Mouse (Mus musculus): ENCODE data around the gene Gstp2.

DNA sequence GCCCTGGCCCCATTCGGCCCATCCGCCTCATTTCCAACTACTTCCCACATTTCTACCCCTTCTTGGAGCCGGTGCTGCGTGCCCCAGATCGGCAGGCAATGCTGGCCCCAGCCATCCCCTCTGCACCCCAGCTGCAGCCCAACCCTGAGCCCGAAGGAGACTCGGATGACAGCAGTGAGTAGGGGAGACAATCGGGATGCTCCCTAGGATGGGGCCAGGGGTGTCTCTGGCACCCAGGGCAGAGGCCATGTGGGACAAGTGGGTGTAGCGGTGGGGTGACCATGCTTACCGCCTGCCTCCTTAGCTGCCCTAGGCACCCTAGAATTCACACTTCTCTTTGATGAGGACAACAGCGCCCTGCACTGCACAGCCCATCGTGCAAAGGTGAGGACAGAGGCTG, 42.2 kb downstream of the Gstp2 start:
- TF ChIP-seq POLR2A (IDR thresholded peaks at IDR 0.05; ENCODE audit: borderline replicate concordance, low read depth, low read length) = no peak
- TF ChIP-seq CTCF (IDR thresholded peaks at IDR 0.05; ENCODE audit: low read depth, low read length) = no peak

Data from bone marrow macrophage, adult 2 months (primary cell).